Mouse (Mus musculus) heart, adult 11 months (tissue): ENCODE results near the gene 1700003E16Rik.
A peak's percentile ranks its signal among the peaks of the same experiment; 100 is the strongest.

Source experiments
- DNase-seq: peaks from one replicate; pipeline ENCODE4 v3.0.0; 2022

Gene 1700003E16Rik

DNA sequence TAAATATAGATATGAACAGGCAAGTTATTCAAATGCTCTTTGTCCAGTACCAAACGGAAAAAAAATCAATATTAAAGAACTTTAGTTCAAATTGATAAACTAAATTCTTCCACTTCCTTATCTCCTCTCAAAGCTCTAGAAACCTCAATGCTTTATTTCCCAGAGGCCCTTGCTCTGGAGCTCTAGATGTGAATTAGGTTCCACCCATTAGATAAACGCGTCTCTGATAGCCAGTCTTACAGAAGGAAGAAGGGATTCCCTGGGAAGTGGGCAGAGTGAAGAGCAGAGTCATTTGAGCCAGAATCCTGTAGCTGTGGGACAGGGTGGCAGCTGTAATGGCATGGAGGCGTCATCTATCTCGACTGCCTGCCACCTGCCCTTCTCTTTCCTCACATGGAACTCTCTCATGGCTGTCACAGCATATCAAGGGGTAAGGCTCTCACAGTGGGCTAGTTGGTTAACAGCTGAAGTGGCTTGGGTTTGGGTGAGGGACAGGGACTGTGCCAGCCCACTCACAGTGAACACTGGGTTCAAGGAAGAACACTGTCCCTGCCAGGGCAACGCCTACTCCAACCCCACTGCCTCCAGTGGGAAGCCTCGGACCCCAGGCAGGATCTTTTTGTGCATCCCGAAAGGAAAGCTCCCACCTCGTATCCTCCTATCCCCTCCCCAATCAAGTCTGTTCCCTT, 51.3 kb downstream of the 1700003E16Rik start:
- DNase-seq, result peak; percentile 22

DNA sequence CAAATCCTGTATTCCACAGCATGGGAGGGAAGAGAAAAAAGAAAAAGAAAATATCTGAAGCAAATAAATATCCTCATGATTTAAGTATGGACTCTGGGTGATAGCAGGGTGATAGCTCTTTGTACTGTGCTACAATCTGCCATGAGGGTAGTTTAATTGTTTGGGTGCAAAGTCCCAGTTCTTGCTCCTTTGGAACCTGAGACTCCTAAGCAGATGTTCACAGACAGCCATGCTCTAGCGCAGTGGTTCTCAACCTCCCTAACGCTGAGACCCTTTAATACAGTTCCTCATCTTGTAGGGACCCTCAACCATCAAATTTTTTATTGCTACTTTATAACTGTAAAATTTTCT, 51.8 kb downstream of the 1700003E16Rik start:
- no peak for DNase-seq

DNA sequence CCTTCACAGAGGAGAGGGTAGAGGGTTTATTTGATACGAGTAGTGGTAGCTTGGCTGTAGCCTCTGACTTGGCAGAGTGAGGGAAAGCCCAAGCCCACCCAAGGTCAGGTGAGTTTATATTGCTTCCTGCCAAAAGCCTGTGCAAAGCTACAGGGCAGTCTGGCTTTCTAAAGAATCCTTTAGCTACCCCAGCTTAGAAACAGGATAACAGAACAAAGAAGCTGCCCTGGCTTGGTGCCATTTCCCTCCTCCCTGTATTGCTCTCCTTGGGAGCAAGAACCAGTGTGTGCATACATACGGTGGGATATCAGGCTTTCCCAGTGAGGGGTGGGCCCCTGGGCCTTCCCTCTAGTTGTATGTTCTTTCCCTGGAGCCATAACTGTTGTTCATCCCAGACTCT, 54.3 kb downstream of the 1700003E16Rik start:
- DNase-seq, result no peak

GRCm38 (mm10) chr6:83211526-83211925, 55.3 kb downstream of the 1700003E16Rik start:
- no peak for DNase-seq
